Mouse (Mus musculus): ENCODE data around the gene Mast2. TPM values are rescaled to one million over a fixed set of nuclear protein-coding genes. Genes with fewer than 3 reads are reported as not detected.

Mast2 gene
- polyA plus RNA-seq, 1 experiment, result 10.7 TPM

Other genes starting within 250 kb of the Mast2 start
- gene Pik3r3, start 242.6 kb downstream of the Mast2 start, polyA plus RNA-seq (2012; ENCODE audit: insufficient read depth, insufficient read length, missing spikeins), result 3.0 and 4.6 TPM in 2 replicates
- 7.8 and 8.1 TPM in 2 replicates for gene Ipp, start 43.4 kb upstream of the Mast2 start, polyA plus RNA-seq (2012; ENCODE audit: insufficient read depth, insufficient read length, missing spikeins)
- 51.5 and 53.6 TPM in 2 replicates for gene Tmem69, start 91.8 kb upstream of the Mast2 start, polyA plus RNA-seq (2012; ENCODE audit: insufficient read depth, insufficient read length, missing spikeins)
- gene Gpbp1l1, start 93.5 kb upstream of the Mast2 start, polyA plus RNA-seq (2012; ENCODE audit: insufficient read depth, insufficient read length, missing spikeins), result 47.5 and 53.5 TPM in 2 replicates
- gene Ccdc17, start 132.5 kb upstream of the Mast2 start, polyA plus RNA-seq (2012; ENCODE audit: insufficient read depth, insufficient read length, missing spikeins), result 2.7 and 4.5 TPM in 2 replicates
- gene Nasp, start 163.8 kb upstream of the Mast2 start, polyA plus RNA-seq (2012; ENCODE audit: insufficient read depth, insufficient read length, missing spikeins), result 7.7 and 12.5 TPM in 2 replicates
- gene Akr1a1, start 187.5 kb upstream of the Mast2 start, polyA plus RNA-seq (2012; ENCODE audit: insufficient read depth, insufficient read length, missing spikeins), result 444 and 532 TPM in 2 replicates
- 971 and 1,048 TPM in 2 replicates for gene Prdx1, start 221.4 kb upstream of the Mast2 start, polyA plus RNA-seq (2012; ENCODE audit: insufficient read depth, insufficient read length, missing spikeins)
- gene Mmachc, start 244.2 kb upstream of the Mast2 start, polyA plus RNA-seq (2012; ENCODE audit: insufficient read depth, insufficient read length, missing spikeins), result 49.4 and 64.1 TPM in 2 replicates
- gene Ccdc163, start 244.3 kb upstream of the Mast2 start, polyA plus RNA-seq (2012; ENCODE audit: insufficient read depth, insufficient read length, missing spikeins), result 12.1 and 12.3 TPM in 2 replicates